Mouse (Mus musculus) erythroblast, adult 5-6 weeks (primary cell): ENCODE measurements around the gene Smc4. TPM values are rescaled to one million over a fixed set of nuclear protein-coding genes. Genes with fewer than 3 reads are reported as not detected.
A peak's percentile ranks its signal among the peaks of the same experiment; 100 is the strongest.
"Not testable (repeated sequence)": the region's sequence is repeated elsewhere in the genome, so short reads cannot be mapped to it uniquely, and the experiment has no call there.

Source experiments
- ATAC-seq: replicated peaks from 2 replicates; pipeline ENCODE4 v1.8.0; 2016; ENCODE audit warnings: moderate number of reproducible peaks, mild to moderate bottlenecking, moderate TSS enrichment, inconsistent platforms; ENCODE audit not compliant: poor library complexity, low FRiP score, severe bottlenecking
- total RNA-seq, 2 experiments: library from RNA; stranded (forward) in 1 of 2; stranded (reverse) in 1 of 2; fragments of 150-400 nt in 1 of 2; fragments of 200-764, 138-1000 nt in 1 of 2; gene quantifications; 2 replicates each; pipeline versions ENCODE4 v1.2.3 to v1.2.4; 2015 to 2017; ENCODE audit warnings: low replicate concordance in 2 of 2

Smc4 gene
- total RNA-seq, 2 experiments from 2014 or later, result 162 to 317 TPM

GRCm38 (mm10) chr3:69006246-69006760 is 1.8 kb downstream of the Smc4 start:
- ATAC-seq, result 0 out of 2 replicates have a peak, but pooled peaks have one; percentile 5

GRCm38 (mm10) chr3:69008873-69009272 is 4.3 kb downstream of the Smc4 start:
- ATAC-seq, result no peak

GRCm38 (mm10) chr3:69017181-69017580 is 12.6 kb downstream of the Smc4 start:
- ATAC-seq, result no peak

- not testable (repeated sequence) for ATAC-seq
Measured at GRCm38 (mm10) chr3:69018635-69019034, 14.1 kb downstream of the Smc4 start.

- ATAC-seq, result peak; percentile 81
Measured at GRCm38 (mm10) chr3:69020285-69020684, 15.7 kb downstream of the Smc4 start.

GRCm38 (mm10) chr3:69020764-69021163 is 16.2 kb downstream of the Smc4 start:
- no peak for ATAC-seq

GRCm38 (mm10) chr3:69026133-69026783 is 21.7 kb downstream of the Smc4 start:
- ATAC-seq, result no peak

GRCm38 (mm10) chr3:69040105-69040504 is 35.6 kb downstream of the Smc4 start:
- ATAC-seq, result no peak

GRCm38 (mm10) chr3:69041298-69041697 is 36.8 kb downstream of the Smc4 start:
- ATAC-seq, result no peak

- peak; percentile 34 for ATAC-seq
Measured at GRCm38 (mm10) chr3:69044167-69044591, 39.6 kb downstream of the Smc4 start.

GRCm38 (mm10) chr3:69044645-69045399 is 40.3 kb downstream of the Smc4 start, which contains the start of gene Trim59:
Gene Trim59, minus strand, starts transcription at chr3:69044755.
- ATAC-seq, result peak; percentile 70

GRCm38 (mm10) chr3:69045400-69045703 is 40.8 kb downstream of the Smc4 start:
- peak; percentile 26 for ATAC-seq

GRCm38 (mm10) chr3:69045750-69046149 is 41.2 kb downstream of the Smc4 start:
- no peak for ATAC-seq

- ATAC-seq, result 0 out of 2 replicates have a peak, but pooled peaks have one; percentile 21
Measured at GRCm38 (mm10) chr3:69046509-69046908, 42.0 kb downstream of the Smc4 start.

GRCm38 (mm10) chr3:69047684-69048083 is 43.1 kb downstream of the Smc4 start:
- no peak for ATAC-seq

GRCm38 (mm10) chr3:69049011-69049410 is 44.5 kb downstream of the Smc4 start:
- no peak for ATAC-seq

- ATAC-seq, result no peak
Measured at GRCm38 (mm10) chr3:69051894-69052293, 47.4 kb downstream of the Smc4 start.

GRCm38 (mm10) chr3:69054760-69055432 is 50.4 kb downstream of the Smc4 start:
- ATAC-seq, result peak; percentile 93

GRCm38 (mm10) chr3:69055871-69056270 is 51.3 kb downstream of the Smc4 start:
- ATAC-seq, result no peak

- no peak for ATAC-seq
Measured at GRCm38 (mm10) chr3:69060672-69061071, 56.1 kb downstream of the Smc4 start.
